Mouse (Mus musculus) testis, adult 2 months (tissue): ENCODE measurements around the gene Atp6v0c. TPM values are rescaled to one million over a fixed set of nuclear protein-coding genes. Genes with fewer than 3 reads are reported as not detected.
A peak's percentile ranks its signal among the peaks of the same experiment; 100 is the strongest.

ENCODE experiments used
- H3K27ac ChIP-seq: fragments of 200-500 bp; 2 replicates; pipeline ENCODE4 v1.5.1; 2012; ENCODE audit warnings: low read depth, low read length; ENCODE audit not compliant: control insufficient read depth, insufficient read depth
- H3K27me3 ChIP-seq: fragments of 200-500 bp; 2 replicates; pipeline ENCODE4 v1.6.1; 2012; ENCODE audit warnings: mild to moderate bottlenecking, low read length, moderate library complexity; ENCODE audit not compliant: control insufficient read depth, insufficient read depth
- H3K36me3 ChIP-seq: fragments of 200-500 bp; 2 replicates; pipeline ENCODE4 v1.6.1; 2012; ENCODE audit warnings: mild to moderate bottlenecking, low read length; ENCODE audit not compliant: control insufficient read depth, insufficient read depth
- H3K4me1 ChIP-seq: fragments of 200-500 bp; 2 replicates; pipeline ENCODE4 v1.6.1; 2012; ENCODE audit warnings: low read length; ENCODE audit not compliant: control insufficient read depth, insufficient read depth
- H3K4me3 ChIP-seq: fragments of 200-500 bp; 2 replicates; pipeline ENCODE4 v1.5.1; 2012; ENCODE audit warnings: low read depth, mild to moderate bottlenecking, low read length, moderate library complexity, mixed read lengths; ENCODE audit not compliant: control insufficient read depth
- CTCF ChIP-seq: fragments of 200-500 bp; IDR thresholded peaks from 2 replicates; pipeline ENCODE4 v1.5.1; 2012; ENCODE audit warnings: low read depth, mild to moderate bottlenecking, inconsistent platforms, low read length, moderate library complexity; ENCODE audit not compliant: control insufficient read depth, insufficient read depth, insufficient replicate concordance
- POLR2A ChIP-seq: fragments of 200-500 bp; IDR thresholded peaks from 2 replicates; pipeline ENCODE4 v1.6.1; 2012; ENCODE audit warnings: low read depth, mild to moderate bottlenecking, inconsistent platforms, low read length, moderate library complexity; ENCODE audit not compliant: control insufficient read depth
- polyA plus RNA-seq: library from polyadenylated mRNA; depleted of rRNA; stranded (reverse); fragments of >200 nt; gene quantifications from 2 replicates; pipeline ENCODE4 v1.2.3, GENCODE M21; 2012

The Atp6v0c gene
- polyA plus RNA-seq, 1 experiment = 345 TPM

DNA sequence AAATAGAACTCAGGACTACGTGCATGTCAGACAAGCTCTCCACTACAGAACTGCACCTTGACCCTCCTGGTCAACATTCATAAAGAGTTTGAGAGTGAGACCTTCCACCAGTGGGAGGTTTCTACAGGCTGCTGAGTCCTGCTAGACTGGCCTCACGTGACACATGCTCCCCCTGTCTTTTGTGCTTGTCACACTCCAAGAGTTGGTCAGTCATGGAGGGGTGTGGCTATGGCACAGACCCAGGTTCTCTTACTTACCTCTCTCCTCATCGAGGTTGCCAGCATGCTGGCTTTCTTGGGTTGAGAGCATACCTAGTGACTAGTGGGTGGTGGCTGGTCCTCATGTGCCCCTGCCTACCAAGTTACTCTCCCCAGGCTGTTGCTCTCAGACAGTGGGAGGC is 15.0 kb downstream of the Atp6v0c start:
- no peak overlapping the region for H3K27ac ChIP-seq
- TF ChIP-seq POLR2A = no peak
- TF ChIP-seq CTCF = no peak
- no peak overlapping the region for H3K4me3 ChIP-seq
- H3K4me1 ChIP-seq = peaks cover 10% of the 10 kb centered on the region
- H3K36me3 ChIP-seq = no peaks in the 10 kb centered on the region; the same call in 1 of the 2 replicates
- no peaks in the 10 kb centered on the region for H3K27me3 ChIP-seq

DNA sequence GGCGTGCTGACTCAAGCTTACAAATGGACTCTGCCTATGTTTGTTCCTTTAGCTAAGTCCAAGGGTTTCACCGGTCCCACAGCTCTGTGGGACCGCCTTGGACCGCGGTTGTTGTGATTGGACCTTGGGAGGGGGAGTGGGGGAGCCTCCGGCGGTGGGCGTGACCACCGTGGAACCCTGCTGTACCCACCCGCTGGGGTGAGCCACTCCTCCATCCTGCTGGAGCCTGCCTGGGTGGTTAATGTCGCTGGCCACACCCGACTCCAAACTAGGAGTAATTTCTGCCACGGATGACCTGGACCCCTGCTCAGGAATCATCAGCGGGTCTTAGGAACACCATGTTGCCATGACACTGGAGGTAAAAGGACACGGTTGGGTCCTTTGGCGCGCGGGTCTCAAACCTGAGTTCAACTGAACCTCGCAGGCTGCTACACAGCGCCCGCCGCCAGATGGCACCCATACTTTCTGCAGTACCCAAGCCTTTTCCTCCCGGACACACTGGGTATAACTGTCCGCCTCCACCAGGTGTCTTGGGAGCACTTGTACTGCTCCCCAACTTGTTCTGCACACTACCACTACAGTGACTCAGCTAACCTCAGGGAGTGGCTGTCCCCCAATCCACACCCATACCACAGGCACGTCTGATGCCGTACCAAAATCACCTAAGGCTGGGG is 17.5 kb downstream of the Atp6v0c start:
- TF ChIP-seq POLR2A (peak; percentile 63), CTCF (peak; percentile 61; the same call in 1 of the 2 replicates)
- Histone ChIP-seq H3K36me3 (no peaks in the 10 kb centered on the region; the same call in 1 of the 2 replicates), H3K27ac (peak overlapping the region; percentile 84), H3K27me3 (no peaks in the 10 kb centered on the region), H3K4me3 (peak overlapping the region; percentile 94), H3K4me1 (peaks cover 10% of the 10 kb centered on the region)

- Histone ChIP-seq H3K27me3 (no peaks in the 10 kb centered on the region), H3K4me1 (peaks cover 10% of the 10 kb centered on the region), H3K36me3 (no peaks in the 10 kb centered on the region; the same call in 1 of the 2 replicates), H3K27ac (peak overlapping the region; percentile 84), H3K4me3 (peak overlapping the region; percentile 94)
- TF ChIP-seq CTCF = no peak
- no peak for TF ChIP-seq POLR2A
These were observed 18.1 kb downstream of the Atp6v0c start for GRCm38 (mm10) chr17:24151382-24151781.

GRCm38 (mm10) chr17:24150824-24151223 is 18.7 kb downstream of the Atp6v0c start, which contains the start of gene Pdpk1:
Gene Pdpk1 (minus strand): TSS chr17:24150924.
- Histone ChIP-seq H3K4me3 (peak within 1 kb of the TSS; percentile 94), H3K27ac (peak within 1 kb of the TSS; percentile 84), H3K27me3 (no peaks in the 10 kb centered on the region), H3K4me1 (peaks cover 10% of the 10 kb centered on the region), H3K36me3 (no peaks in the 10 kb centered on the region; the same call in 1 of the 2 replicates)
- TF ChIP-seq POLR2A (peak; percentile 36; the same call in 1 of the 2 replicates), CTCF (no peak)

DNA sequence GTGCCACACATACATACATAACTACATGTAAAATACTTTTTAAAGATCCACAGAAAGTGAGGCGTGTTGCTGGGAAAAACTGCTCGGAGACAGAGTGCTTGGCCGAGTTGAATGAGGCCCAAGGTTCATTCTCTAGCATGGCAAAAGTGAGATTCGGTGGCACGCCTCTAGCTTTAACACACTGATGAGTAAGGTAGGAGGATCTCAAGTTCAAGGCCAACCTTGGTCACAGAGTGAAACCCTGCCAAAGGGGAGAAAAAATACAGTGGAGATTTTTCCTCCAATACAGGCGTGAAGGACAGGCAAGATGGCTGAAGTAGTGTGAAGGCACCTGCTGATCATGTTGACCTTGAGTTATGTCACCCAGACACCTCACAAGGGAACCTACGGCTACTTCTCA is 20.1 kb downstream of the Atp6v0c start:
- H3K27ac ChIP-seq = no peak overlapping the region; the same call in 1 of the 2 replicates
- TF ChIP-seq CTCF (no peak), POLR2A (no peak)
- peaks cover 10% of the 10 kb centered on the region for H3K4me1 ChIP-seq
- peak overlapping the region; percentile 63 for H3K4me3 ChIP-seq
- no peaks in the 10 kb centered on the region for H3K27me3 ChIP-seq
- H3K36me3 ChIP-seq = no peaks in the 10 kb centered on the region; the same call in 1 of the 2 replicates

GRCm38 (mm10) chr17:24142897-24143296 is 26.6 kb downstream of the Atp6v0c start:
- Histone ChIP-seq H3K4me1 (peaks cover 7% of the 10 kb centered on the region), H3K27ac (no peak overlapping the region), H3K36me3 (no peaks in the 10 kb centered on the region), H3K4me3 (peak overlapping the region; percentile 50), H3K27me3 (no peaks in the 10 kb centered on the region)
- TF ChIP-seq POLR2A = no peak

- TF ChIP-seq POLR2A = peak; percentile 51
- no peak for TF ChIP-seq CTCF
These were observed 28.0 kb downstream of the Atp6v0c start for GRCm38 (mm10) chr17:24141425-24141920.

More at GRCm38 (mm10) chr17:24141425-24141920, 28.0 kb downstream of the Atp6v0c start:
- Histone ChIP-seq H3K4me3 (peak overlapping the region; percentile 95), H3K4me1 (peaks cover 9% of the 10 kb centered on the region), H3K27ac (peak overlapping the region; percentile 85), H3K27me3 (no peaks in the 10 kb centered on the region), H3K36me3 (no peaks in the 10 kb centered on the region)
